In the genomic region with DNA sequence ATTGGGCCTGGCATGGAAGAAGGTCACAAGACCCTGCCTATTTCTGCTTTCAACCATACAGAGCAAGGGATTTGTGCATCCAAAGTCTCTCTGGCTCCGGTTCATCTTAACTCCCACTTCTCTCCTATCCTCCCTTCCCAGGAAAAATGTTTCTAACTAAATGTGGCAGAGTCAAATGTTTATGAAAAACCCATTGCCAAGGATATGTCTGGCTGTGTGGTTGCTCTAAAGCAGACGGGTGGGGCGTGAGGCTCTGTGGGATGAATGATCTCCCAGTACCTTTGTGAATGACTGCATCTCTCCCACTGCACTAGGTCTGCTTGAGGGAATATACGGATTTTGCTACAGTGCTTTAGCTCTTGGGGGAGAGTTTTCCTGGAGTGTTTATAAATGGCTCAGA, we compare ENCODE assay signal across 15 mouse cellular contexts. TPM values are rescaled to one million over a fixed set of nuclear protein-coding genes. Genes with fewer than 3 reads are reported as not detected.
DNase-seq lines count a peak whose midpoint lies in the region; ATAC-seq lines count a peak whose summit lies in the region.
"Had no signal": no experiment of that assay in that cellular context is flagged by ENCODE, and none has a peak within 500 bp of the region (broad histone marks: within the 10 kb centered on the region; RNA-seq: fewer than 3 reads in every experiment).

No protein-coding gene starts in this region.

- intact Hi-C loops in heart, postnatal 14 days (cut with DNase I), result no loop called here

- no peaks in the 10 kb centered on the region for H3K9me3 ChIP-seq in forebrain, embryonic 15.5 days
- H3K9me3 ChIP-seq in forebrain, embryonic 14.5 days (replicated peaks; ENCODE audit: control insufficient read depth, low read length), result no peaks in the 10 kb centered on the region
- no peaks in the 10 kb centered on the region for H3K9me3 ChIP-seq in heart, embryonic 16.5 days (replicated peaks; ENCODE audit: control insufficient read depth, low read length)
- H3K9me3 ChIP-seq in lung, embryonic 15.5 days, result no peaks in the 10 kb centered on the region
- H3K9me3 ChIP-seq in limb, embryonic 15.5 days, result no peaks in the 10 kb centered on the region
- no peaks in the 10 kb centered on the region for H3K9me3 ChIP-seq in midbrain, embryonic 13.5 days
- H3K9me3 ChIP-seq: megakaryocyte, embryonic 14.5 days; neural tube, embryonic 13.5 days had no signal

- 71% methylated on average over 4 of the region's 4 CpGs for WGBS in forebrain, embryonic 15.5 days
- WGBS in forebrain, embryonic 14.5 days, result 66% methylated on average over 4 of the region's 4 CpGs
- 51% methylated on average over 4 of the region's 4 CpGs for WGBS in heart, embryonic 16.5 days
- 39% methylated on average over 4 of the region's 4 CpGs for WGBS in lung, embryonic 15.5 days
- 57% methylated on average over 4 of the region's 4 CpGs for WGBS in limb, embryonic 15.5 days
- 81% methylated on average over 4 of the region's 4 CpGs for WGBS in midbrain, embryonic 13.5 days

- no peak overlapping the region for H3K4me2 ChIP-seq in forebrain, embryonic 15.5 days (replicated peaks)
- no peak overlapping the region for H3K4me2 ChIP-seq in forebrain, embryonic 14.5 days (ENCODE audit: low read length)
- H3K4me2 ChIP-seq in heart, embryonic 16.5 days (ENCODE audit: low read depth, low read length), result no peak overlapping the region
- H3K4me2 ChIP-seq in lung, embryonic 15.5 days, result no peak overlapping the region
- H3K4me2 ChIP-seq in limb, embryonic 15.5 days, result no peak overlapping the region
- no peak overlapping the region for H3K4me2 ChIP-seq in midbrain, embryonic 13.5 days (replicated peaks)
- H3K4me2 ChIP-seq: neural tube, embryonic 13.5 days had no signal

- no peak for DNase-seq in forebrain, embryonic 14.5 days (ENCODE audit: low spot score)
- no peak for DNase-seq in heart, postnatal 14 days
- no peak for DNase-seq in lung, postnatal 10 days
- DNase-seq: cerebellum, adult 9-10 months; embryo, embryonic 11 days; spleen, adult 18-20 months had no signal

- H3K27ac ChIP-seq in forebrain, embryonic 15.5 days (replicated peaks), result 0 out of 2 replicates have a peak overlapping the region, but pooled peaks have one; percentile 46
- H3K27ac ChIP-seq in forebrain, embryonic 14.5 days (ENCODE audit: low read depth, low read length), result no peak overlapping the region; the same call in 1 of the 2 replicates
- H3K27ac ChIP-seq in heart, embryonic 16.5 days (ENCODE audit: low read length), result peak overlapping the region; percentile 63
- H3K27ac ChIP-seq in lung, embryonic 15.5 days, result peak overlapping the region; percentile 72
- peak overlapping the region; percentile 73 for H3K27ac ChIP-seq in limb, embryonic 15.5 days
- H3K27ac ChIP-seq in midbrain, embryonic 13.5 days, result no peak overlapping the region
- H3K27ac ChIP-seq: neural tube, embryonic 13.5 days had no signal

- ATAC-seq in forebrain, embryonic 15.5 days (replicated peaks), result 0 out of 2 replicates have a peak, but pooled peaks have one; percentile 29
- no peak for ATAC-seq in forebrain, embryonic 14.5 days
- no peak; the same call in 1 of the 2 replicates for ATAC-seq in heart, embryonic 16.5 days (replicated peaks; ENCODE audit: extremely low read depth, insufficient read depth, low FRiP score)
- no peak for ATAC-seq in lung, embryonic 15.5 days (ENCODE audit: borderline replicate concordance, extremely low read depth, low FRiP score, low TSS enrichment)
- no peak for ATAC-seq in limb, embryonic 15.5 days (ENCODE audit: insufficient number of reproducible peaks, low FRiP score, low TSS enrichment, low read depth)
- ATAC-seq in midbrain, embryonic 13.5 days, result no peak
- ATAC-seq: liver, postnatal 0 days; Patski had no signal

- no peaks in the 10 kb centered on the region for H3K36me3 ChIP-seq in forebrain, embryonic 15.5 days
- no peaks in the 10 kb centered on the region for H3K36me3 ChIP-seq in forebrain, embryonic 14.5 days (ENCODE audit: control insufficient read depth, insufficient read depth, low read length)
- H3K36me3 ChIP-seq in heart, embryonic 16.5 days (ENCODE audit: control insufficient read depth, insufficient read depth), result no peaks in the 10 kb centered on the region
- no peaks in the 10 kb centered on the region for H3K36me3 ChIP-seq in lung, embryonic 15.5 days
- no peaks in the 10 kb centered on the region for H3K36me3 ChIP-seq in limb, embryonic 15.5 days
- no peaks in the 10 kb centered on the region for H3K36me3 ChIP-seq in midbrain, embryonic 13.5 days
- H3K36me3 ChIP-seq: neural tube, embryonic 13.5 days had no signal

- H3K9ac ChIP-seq in forebrain, embryonic 15.5 days (replicated peaks), result no peak overlapping the region
- H3K9ac ChIP-seq in forebrain, embryonic 14.5 days (ENCODE audit: low read length), result no peak overlapping the region
- H3K9ac ChIP-seq in heart, embryonic 16.5 days (ENCODE audit: low read length), result no peak overlapping the region
- no peak overlapping the region for H3K9ac ChIP-seq in lung, embryonic 15.5 days
- H3K9ac ChIP-seq in limb, embryonic 15.5 days, result no peak overlapping the region
- no peak overlapping the region for H3K9ac ChIP-seq in midbrain, embryonic 13.5 days (replicated peaks)
- H3K9ac ChIP-seq: liver, postnatal 0 days; neural tube, embryonic 13.5 days had no signal

- H3K4me3 ChIP-seq in forebrain, embryonic 15.5 days, result no peak overlapping the region
- no peak overlapping the region for H3K4me3 ChIP-seq in forebrain, embryonic 14.5 days (ENCODE audit: low read depth, low read length)
- no peak overlapping the region for H3K4me3 ChIP-seq in heart, embryonic 16.5 days (ENCODE audit: low read length)
- no peak overlapping the region for H3K4me3 ChIP-seq in lung, embryonic 15.5 days
- H3K4me3 ChIP-seq in limb, embryonic 15.5 days, result no peak overlapping the region
- no peak overlapping the region for H3K4me3 ChIP-seq in midbrain, embryonic 13.5 days (replicated peaks)
- H3K4me3 ChIP-seq: megakaryocyte, embryonic 14.5 days; neural tube, embryonic 13.5 days had no signal

- H3K27me3 ChIP-seq in forebrain, embryonic 15.5 days, result no peaks in the 10 kb centered on the region
- H3K27me3 ChIP-seq in forebrain, embryonic 14.5 days (replicated peaks; ENCODE audit: control insufficient read depth, insufficient read depth, low read length), result no peaks in the 10 kb centered on the region
- H3K27me3 ChIP-seq in heart, embryonic 16.5 days (ENCODE audit: control insufficient read depth, insufficient read depth, low read length), result no peaks in the 10 kb centered on the region
- H3K27me3 ChIP-seq in lung, embryonic 15.5 days, result no peaks in the 10 kb centered on the region
- H3K27me3 ChIP-seq in limb, embryonic 15.5 days, result no peaks in the 10 kb centered on the region
- H3K27me3 ChIP-seq in midbrain, embryonic 13.5 days, result no peaks in the 10 kb centered on the region
- H3K27me3 ChIP-seq: neural tube, embryonic 13.5 days had no signal

- H3K4me1 ChIP-seq in forebrain, embryonic 15.5 days, result 0 out of 2 replicates have a peak, but pooled peaks cover 8% of the 10 kb centered on the region
- no peaks in the 10 kb centered on the region for H3K4me1 ChIP-seq in forebrain, embryonic 14.5 days (ENCODE audit: control insufficient read depth, insufficient read depth, low read length)
- H3K4me1 ChIP-seq in heart, embryonic 16.5 days (ENCODE audit: control insufficient read depth, insufficient read depth, low read length), result peaks cover 18% of the 10 kb centered on the region
- peaks cover 33% of the 10 kb centered on the region for H3K4me1 ChIP-seq in lung, embryonic 15.5 days
- peaks cover 13% of the 10 kb centered on the region for H3K4me1 ChIP-seq in limb, embryonic 15.5 days
- H3K4me1 ChIP-seq in midbrain, embryonic 13.5 days (replicated peaks), result no peaks in the 10 kb centered on the region
- H3K4me1 ChIP-seq: neural tube, embryonic 13.5 days had no signal

RNA-seq across cellular contexts. Expression of a gene that starts 58.1 kb away (rescaled TPM):
- 85.4 and 86.5 TPM in 2 replicates for polyA plus RNA-seq in forebrain, embryonic 15.5 days (2015; fragmentation: Nextera tagmentation; extraction: Ambion mirVana)
- 87.9 and 93.1 TPM in 2 replicates for polyA plus RNA-seq in forebrain, embryonic 14.5 days (2014; fragmentation: Nextera tagmentation; extraction: Ambion mirVana)
- 216 and 264 TPM in 2 replicates for polyA plus RNA-seq in heart, embryonic 16.5 days (2015; fragmentation: Nextera tagmentation; extraction: Ambion mirVana)
- total RNA-seq in heart, postnatal 14 days (2021), result 10 to 100 TPM; 56.9 to 74.6 TPM
- polyA plus RNA-seq in lung, embryonic 15.5 days (2015; fragmentation: Nextera tagmentation; extraction: Ambion mirVana), result 174 and 176 TPM in 2 replicates
- polyA plus RNA-seq in limb, embryonic 15.5 days (2015; fragmentation: Nextera tagmentation; extraction: Ambion mirVana), result 162 and 170 TPM in 2 replicates
- 57.4 and 62.6 TPM in 2 replicates for polyA plus RNA-seq in midbrain, embryonic 13.5 days (2015; fragmentation: Nextera tagmentation; extraction: Ambion mirVana)

Comparison
In these comparisons a context has a peak if more than half of its experiments do, and no peak if none do; other contexts are left out.
1. H3K27ac ChIP-seq: peak in forebrain, embryonic 15.5 days (single experiment), heart, embryonic 16.5 days (single experiment), lung, embryonic 15.5 days (single experiment) and limb, embryonic 15.5 days (single experiment); none in forebrain, embryonic 14.5 days (single experiment) and midbrain, embryonic 13.5 days (single experiment).